ENCODE assay signal across 8 mouse cellular contexts in the genomic region with DNA sequence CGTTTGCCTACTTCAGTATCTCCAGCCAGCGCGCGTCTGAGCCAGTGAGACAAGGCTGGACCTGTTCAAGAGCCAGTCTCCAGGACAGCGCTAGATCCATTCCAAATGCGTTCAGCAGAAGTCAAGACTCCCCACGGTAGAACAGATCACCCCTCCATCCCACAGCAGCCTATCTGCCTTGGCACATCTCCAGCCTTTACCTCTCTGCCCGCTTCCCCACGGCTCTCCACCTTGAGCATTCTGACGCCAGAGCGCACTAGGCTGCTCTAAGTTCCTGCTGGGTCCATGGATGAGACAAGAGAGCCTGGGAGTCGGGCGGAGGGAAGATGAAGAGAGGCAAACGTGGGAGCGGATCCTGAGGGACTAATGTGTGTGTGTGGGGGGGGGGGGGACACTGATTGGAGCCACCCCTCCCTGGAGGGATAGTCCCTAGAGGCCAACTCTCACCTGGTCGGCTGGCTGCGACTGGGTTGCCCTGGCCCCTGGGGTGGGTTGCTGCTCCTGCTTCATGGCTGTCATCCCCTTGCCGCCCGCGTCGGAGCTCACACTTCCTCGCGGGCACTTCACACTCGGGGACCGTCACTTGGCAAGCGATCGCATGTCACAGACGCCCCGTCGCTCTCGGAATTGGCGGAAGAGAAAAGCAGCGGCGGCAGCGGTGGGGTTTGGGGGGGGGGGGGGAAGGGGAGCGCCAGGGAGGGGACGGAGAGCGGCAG. TPM values are rescaled to one million over a fixed set of nuclear protein-coding genes. Genes with fewer than 3 reads are reported as not detected.
DNase-seq lines count a peak whose midpoint lies in the region; ATAC-seq and TF ChIP-seq lines count a peak whose summit lies in the region.

A gene (minus strand): TSS at position 635 of the 716 bp plus-strand sequence.

- DNase-seq in lung, postnatal 14 days: no peak
- peak; percentile 44 for DNase-seq in embryo, embryonic 11 days
- DNase-seq in midbrain, embryonic 10.5 days (ENCODE audit: low spot score): peak; percentile 51
- DNase-seq in stomach, postnatal 0 days (ENCODE audit: low spot score): peak; percentile 13
- DNase-seq in spleen, adult 18-20 months: no peak
- no peak for DNase-seq in lung, postnatal 36 days

- no peaks in the 10 kb centered on the region; the same call in 1 of the 2 replicates for H3K4me1 ChIP-seq in lung, embryonic 16.5 days (replicated peaks; ENCODE audit: control insufficient read depth, insufficient read depth, low read length)
- peaks cover 5% of the 10 kb centered on the region; the same call in 1 of the 2 replicates for H3K4me1 ChIP-seq in intestine, embryonic 15.5 days (replicated peaks)
- peaks cover 15% of the 10 kb centered on the region for H3K4me1 ChIP-seq in midbrain, embryonic 10.5 days
- no peaks in the 10 kb centered on the region for H3K4me1 ChIP-seq in stomach, postnatal 0 days (replicated peaks; ENCODE audit: control insufficient read depth, insufficient read depth)

- no peak within 1 kb of the TSS for H3K27ac ChIP-seq in lung, embryonic 16.5 days (ENCODE audit: low read length)
- H3K27ac ChIP-seq in intestine, embryonic 15.5 days: no peak within 1 kb of the TSS
- peak within 1 kb of the TSS; percentile 55 for H3K27ac ChIP-seq in midbrain, embryonic 10.5 days (replicated peaks)
- no peak within 1 kb of the TSS for H3K27ac ChIP-seq in stomach, postnatal 0 days (replicated peaks)

- no peak for TF ChIP-seq CTCF in stomach, postnatal 0 days (IDR thresholded peaks at IDR 0.05; ENCODE audit: low read depth)

- H3K27me3 ChIP-seq in lung, embryonic 16.5 days (ENCODE audit: control insufficient read depth, insufficient read depth, low read depth, low read length): peaks cover 35% of the 10 kb centered on the region
- H3K27me3 ChIP-seq in intestine, embryonic 15.5 days (replicated peaks): peaks cover 32% of the 10 kb centered on the region
- H3K27me3 ChIP-seq in midbrain, embryonic 10.5 days (ENCODE audit: low read depth, poor library complexity, severe bottlenecking): peaks cover 56% of the 10 kb centered on the region
- 0 out of 2 replicates have a peak, but pooled peaks cover 3% of the 10 kb centered on the region for H3K27me3 ChIP-seq in stomach, postnatal 0 days (ENCODE audit: control insufficient read depth, insufficient read depth, low read length)

- WGBS in lung, embryonic 16.5 days: 1% methylated on average over 25 of the region's 38 CpGs
- WGBS in intestine, embryonic 15.5 days: under 1% methylated on average over 34 of the region's 38 CpGs
- under 1% methylated on average over 33 of the region's 38 CpGs for WGBS in midbrain, embryonic 10.5 days
- 2% methylated on average over 30 of the region's 38 CpGs for WGBS in stomach, postnatal 0 days

- peak within 1 kb of the TSS; percentile 39 for H3K4me3 ChIP-seq in lung, embryonic 16.5 days (ENCODE audit: low read length)
- peak within 1 kb of the TSS; percentile 46 for H3K4me3 ChIP-seq in intestine, embryonic 15.5 days (replicated peaks)
- peak within 1 kb of the TSS; percentile 71 for H3K4me3 ChIP-seq in midbrain, embryonic 10.5 days
- peak within 1 kb of the TSS; percentile 39 for H3K4me3 ChIP-seq in stomach, postnatal 0 days (ENCODE audit: low read depth, low read length)

- H3K4me2 ChIP-seq in lung, embryonic 16.5 days (ENCODE audit: low read depth, low read length): peak within 1 kb of the TSS; percentile 61
- peak within 1 kb of the TSS; percentile 91 for H3K4me2 ChIP-seq in intestine, embryonic 15.5 days (replicated peaks)
- H3K4me2 ChIP-seq in stomach, postnatal 0 days (replicated peaks; ENCODE audit: low read depth): peak within 1 kb of the TSS; percentile 63

- no peaks in the 10 kb centered on the region for H3K9me3 ChIP-seq in lung, embryonic 16.5 days (ENCODE audit: control insufficient read depth, low read length)
- H3K9me3 ChIP-seq in intestine, embryonic 15.5 days: no peaks in the 10 kb centered on the region
- no peaks in the 10 kb centered on the region for H3K9me3 ChIP-seq in midbrain, embryonic 10.5 days (replicated peaks)
- H3K9me3 ChIP-seq in stomach, postnatal 0 days (ENCODE audit: control insufficient read depth, low read length): no peaks in the 10 kb centered on the region

- H3K36me3 ChIP-seq in lung, embryonic 16.5 days (ENCODE audit: control insufficient read depth, insufficient read depth, low read length): no peaks in the 10 kb centered on the region
- no peaks in the 10 kb centered on the region for H3K36me3 ChIP-seq in intestine, embryonic 15.5 days
- H3K36me3 ChIP-seq in midbrain, embryonic 10.5 days: no peaks in the 10 kb centered on the region
- no peaks in the 10 kb centered on the region for H3K36me3 ChIP-seq in stomach, postnatal 0 days (ENCODE audit: control insufficient read depth, insufficient read depth, low read length)

- 0 out of 2 replicates have a peak, but pooled peaks have one; percentile 7 for ATAC-seq in lung, embryonic 16.5 days (ENCODE audit: low read depth)
- ATAC-seq in intestine, embryonic 15.5 days: no peak
- ATAC-seq in stomach, postnatal 0 days (ENCODE audit: low FRiP score, low TSS enrichment): no peak; the same call in 1 of the 2 replicates

- no peak within 1 kb of the TSS for H3K9ac ChIP-seq in lung, embryonic 16.5 days (ENCODE audit: low read length)
- peak within 1 kb of the TSS; percentile 20; the same call in 1 of the 2 replicates for H3K9ac ChIP-seq in intestine, embryonic 15.5 days
- H3K9ac ChIP-seq in stomach, postnatal 0 days (ENCODE audit: low read length): peak within 1 kb of the TSS; percentile 45

- no peak for TF ChIP-seq EP300 in stomach, postnatal 0 days (optimal IDR thresholded peaks at IDR 0.05)

RNA-seq across cellular contexts. Expression of the gene that starts here (rescaled TPM):
- polyA plus RNA-seq in lung, embryonic 16.5 days (2015; fragmentation: Nextera tagmentation; extraction: Ambion mirVana): 0.03 and 0.29 TPM in 2 replicates
- polyA plus RNA-seq in intestine, embryonic 15.5 days (2015; fragmentation: Nextera tagmentation; extraction: Ambion mirVana): 0.68 and 0.75 TPM in 2 replicates
- 0.04 and 0.11 TPM in 2 replicates for polyA plus RNA-seq in midbrain, embryonic 10.5 days (2016; fragmentation: Nextera tagmentation; extraction: Ambion mirVana)
- 0.58 and 0.75 TPM in 2 replicates for polyA plus RNA-seq in stomach, postnatal 0 days (2015; fragmentation: Nextera tagmentation; extraction: Ambion mirVana)

Comparison
In these comparisons a context has a peak if more than half of its experiments do, and no peak if none do; other contexts are left out.
1. Peak in ATAC-seq, H3K4me3 ChIP-seq and H3K4me2 ChIP-seq in lung, embryonic 16.5 days; RNA of the gene not detected or under 1 TPM.
2. Peak in DNase-seq, H3K4me3 ChIP-seq and H3K27ac ChIP-seq in midbrain, embryonic 10.5 days; RNA of the gene not detected or under 1 TPM.
3. Peak in DNase-seq, H3K4me3 ChIP-seq, H3K9ac ChIP-seq and H3K4me2 ChIP-seq in stomach, postnatal 0 days; RNA of the gene not detected or under 1 TPM.